Mouse (Mus musculus): ENCODE results near the gene Creb5. TPM values are rescaled to one million over a fixed set of nuclear protein-coding genes. Genes with fewer than 3 reads are reported as not detected.

Creb5 gene
- polyA plus RNA-seq, 1 experiment, result 1.5 TPM

DNA sequence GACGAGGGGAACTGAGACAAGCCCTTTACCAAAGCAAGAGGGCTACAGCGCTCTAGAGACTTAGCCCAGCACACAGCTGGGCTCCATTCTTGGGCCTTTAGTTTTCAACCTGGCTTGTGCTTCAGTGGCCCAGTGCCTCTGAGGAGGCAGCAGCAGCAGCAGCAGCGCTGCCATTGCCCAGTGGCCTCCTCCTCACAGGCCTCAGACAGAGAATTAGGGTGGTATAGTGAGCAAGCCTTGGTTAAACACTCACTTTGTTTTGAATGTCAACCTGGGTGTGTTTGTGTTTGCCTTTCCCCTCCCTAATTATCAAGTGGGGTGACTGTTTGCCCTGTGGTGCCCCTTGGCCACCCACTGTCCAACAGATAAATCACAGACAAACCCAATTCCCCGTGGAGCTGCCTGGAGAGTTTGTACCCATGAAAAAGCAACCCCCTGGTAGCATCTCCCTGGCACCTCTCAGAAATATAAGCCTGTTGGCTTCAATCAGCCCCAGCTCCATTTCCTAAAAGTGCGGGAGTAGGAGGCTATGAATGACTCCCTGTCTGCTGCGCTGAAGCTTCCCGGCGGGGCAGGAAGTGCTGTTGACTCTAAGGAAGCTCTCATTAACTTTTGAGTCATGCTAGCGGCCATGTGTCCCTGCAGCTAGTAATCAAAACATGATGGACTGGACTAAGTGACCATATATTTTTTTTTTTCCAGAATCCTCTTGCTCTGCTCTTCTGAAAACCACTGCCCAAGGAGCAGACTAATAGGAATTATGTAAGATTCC is 328.6 kb downstream of the Creb5 start:
- TF ChIP-seq FOSL1 (IDR thresholded peaks at IDR 0.05; ENCODE audit: insufficient read depth, low read length, poor library complexity, severe bottlenecking) (no peak), CTCF (IDR thresholded peaks at IDR 0.05; ENCODE audit: control insufficient read depth, insufficient read depth, insufficient read length) (no peak), MYOG (IDR thresholded peaks at IDR 0.05; ENCODE audit: control insufficient read depth, extremely low read depth, insufficient read length) (no peak), CEBPB (IDR thresholded peaks at IDR 0.05; ENCODE audit: low read depth) (no peak), MAX (IDR thresholded peaks at IDR 0.05) (no peak), MYOD1 (IDR thresholded peaks at IDR 0.05; ENCODE audit: control insufficient read depth, insufficient read length, low read depth) (no peak), USF1 (IDR thresholded peaks at IDR 0.05; ENCODE audit: low read depth) (no peak)
- H3K27me3 ChIP-seq (ENCODE audit: control insufficient read depth, insufficient read depth, insufficient read length), result no peaks in the 10 kb centered on the region
- no peak overlapping the region for H3K4me3 ChIP-seq (ENCODE audit: insufficient read depth, poor library complexity, severe bottlenecking)
- H3K36me3 ChIP-seq (ENCODE audit: control insufficient read depth, insufficient read depth), result no peaks in the 10 kb centered on the region
- no peaks in the 10 kb centered on the region for H3K79me2 ChIP-seq (ENCODE audit: control insufficient read depth, insufficient read depth)
- H3K79me3 ChIP-seq (ENCODE audit: low read depth), result no peaks in the 10 kb centered on the region
- H3ac ChIP-seq (ENCODE audit: control insufficient read depth, insufficient read length, low read depth), result no peak overlapping the region

DNA sequence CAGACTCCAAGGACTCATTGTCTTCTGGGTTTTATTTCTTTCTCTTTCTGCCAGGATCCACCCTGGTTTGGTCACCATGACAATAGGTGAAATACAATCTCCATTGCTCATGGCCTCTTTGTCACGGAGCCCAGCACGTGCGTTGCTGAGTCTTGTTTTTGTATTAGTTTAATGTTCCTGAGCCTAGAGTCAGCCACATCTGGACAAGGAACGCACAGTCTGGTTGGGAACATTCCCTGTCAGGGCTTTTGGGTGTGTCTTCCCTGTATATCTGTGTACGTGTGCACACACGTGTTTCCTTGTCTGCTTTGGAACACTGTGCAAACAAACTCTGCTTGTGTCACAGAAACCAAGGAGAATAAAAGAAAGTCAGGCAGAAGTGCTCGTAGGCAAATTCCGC is 331.1 kb downstream of the Creb5 start:
- Histone ChIP-seq H3K79me2 (ENCODE audit: control insufficient read depth, insufficient read depth) (no peaks in the 10 kb centered on the region), H3K79me3 (ENCODE audit: low read depth) (no peaks in the 10 kb centered on the region), H3K36me3 (ENCODE audit: control insufficient read depth, insufficient read depth) (no peaks in the 10 kb centered on the region), H3K4me3 (ENCODE audit: insufficient read depth, poor library complexity, severe bottlenecking) (no peak overlapping the region), H3K27me3 (ENCODE audit: control insufficient read depth, insufficient read depth, insufficient read length) (no peaks in the 10 kb centered on the region), H3ac (ENCODE audit: control insufficient read depth, insufficient read length, low read depth) (no peak overlapping the region)
- TF ChIP-seq MAX (IDR thresholded peaks at IDR 0.05) (peak; percentile 87), MYOG (IDR thresholded peaks at IDR 0.05; ENCODE audit: control insufficient read depth, extremely low read depth, insufficient read length) (no peak), USF1 (IDR thresholded peaks at IDR 0.05; ENCODE audit: low read depth) (peak; percentile 45)

DNA sequence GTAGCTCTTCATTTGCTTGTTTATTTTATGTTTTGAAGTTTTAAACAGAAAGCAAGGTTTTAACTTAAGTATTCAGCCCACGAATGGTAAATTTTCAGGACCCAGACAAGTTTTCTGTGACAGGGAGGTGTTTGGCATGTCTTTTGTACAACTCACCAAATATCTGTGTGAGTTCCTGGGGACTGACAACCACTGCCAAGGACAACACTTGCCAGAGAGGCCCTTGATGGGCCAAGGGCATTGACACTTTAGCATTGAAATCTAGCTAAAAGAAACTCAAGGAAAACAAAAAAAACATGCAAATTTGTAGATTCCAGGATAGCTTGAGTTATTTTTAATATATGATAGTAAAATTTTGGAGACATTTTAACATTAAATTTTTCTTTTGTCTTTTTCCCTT is 332.6 kb downstream of the Creb5 start:
- TF ChIP-seq MYOG (IDR thresholded peaks at IDR 0.05; ENCODE audit: control insufficient read depth, extremely low read depth, insufficient read length), result no peak
- TF ChIP-seq CEBPB (IDR thresholded peaks at IDR 0.05; ENCODE audit: low read depth), result no peak
- TF ChIP-seq MYOD1 (IDR thresholded peaks at IDR 0.05; ENCODE audit: control insufficient read depth, insufficient read length, low read depth), result no peak
- no peak for TF ChIP-seq USF1 (IDR thresholded peaks at IDR 0.05; ENCODE audit: low read depth)
- TF ChIP-seq MAX (IDR thresholded peaks at IDR 0.05), result no peak
- no peak for TF ChIP-seq CTCF (IDR thresholded peaks at IDR 0.05; ENCODE audit: control insufficient read depth, insufficient read depth, insufficient read length)
- no peak for TF ChIP-seq FOSL1 (IDR thresholded peaks at IDR 0.05; ENCODE audit: insufficient read depth, low read length, poor library complexity, severe bottlenecking)
- Histone ChIP-seq H3K36me3 (ENCODE audit: control insufficient read depth, insufficient read depth) (no peaks in the 10 kb centered on the region), H3K4me3 (ENCODE audit: insufficient read depth, poor library complexity, severe bottlenecking) (no peak overlapping the region), H3K79me3 (ENCODE audit: low read depth) (no peaks in the 10 kb centered on the region), H3K27me3 (ENCODE audit: control insufficient read depth, insufficient read depth, insufficient read length) (no peaks in the 10 kb centered on the region), H3ac (ENCODE audit: control insufficient read depth, insufficient read length, low read depth) (no peak overlapping the region), H3K79me2 (ENCODE audit: control insufficient read depth, insufficient read depth) (no peaks in the 10 kb centered on the region)

DNA sequence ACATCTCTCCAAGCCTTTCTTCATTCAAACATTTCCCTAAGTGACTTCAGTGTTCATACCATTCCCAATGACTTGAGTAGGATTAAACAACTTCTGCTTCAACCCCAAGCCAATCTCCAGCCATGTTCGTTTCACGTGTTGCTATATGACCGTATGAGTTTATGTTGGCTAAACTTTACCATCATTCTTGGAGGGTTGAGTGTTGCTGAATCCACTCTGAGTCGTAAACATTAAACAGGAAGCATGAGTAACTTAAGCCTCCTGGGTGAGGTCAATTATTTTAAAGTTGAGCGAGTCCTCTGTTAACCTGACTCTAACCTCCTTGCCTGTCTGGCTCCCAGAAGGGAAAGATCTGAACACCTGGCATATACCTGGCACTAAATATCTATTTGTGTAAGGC is 334.2 kb downstream of the Creb5 start:
- no peaks in the 10 kb centered on the region for H3K36me3 ChIP-seq (ENCODE audit: control insufficient read depth, insufficient read depth)
- H3K4me3 ChIP-seq (ENCODE audit: insufficient read depth, poor library complexity, severe bottlenecking), result no peak overlapping the region
- no peak overlapping the region for H3ac ChIP-seq (ENCODE audit: control insufficient read depth, insufficient read length, low read depth)
- no peaks in the 10 kb centered on the region for H3K27me3 ChIP-seq (ENCODE audit: control insufficient read depth, insufficient read depth, insufficient read length)
- TF ChIP-seq CEBPB (IDR thresholded peaks at IDR 0.05; ENCODE audit: low read depth) (no peak), USF1 (IDR thresholded peaks at IDR 0.05; ENCODE audit: low read depth) (peak; percentile 43)
- no peaks in the 10 kb centered on the region for H3K79me3 ChIP-seq (ENCODE audit: low read depth)
- H3K79me2 ChIP-seq (ENCODE audit: control insufficient read depth, insufficient read depth), result no peaks in the 10 kb centered on the region

DNA sequence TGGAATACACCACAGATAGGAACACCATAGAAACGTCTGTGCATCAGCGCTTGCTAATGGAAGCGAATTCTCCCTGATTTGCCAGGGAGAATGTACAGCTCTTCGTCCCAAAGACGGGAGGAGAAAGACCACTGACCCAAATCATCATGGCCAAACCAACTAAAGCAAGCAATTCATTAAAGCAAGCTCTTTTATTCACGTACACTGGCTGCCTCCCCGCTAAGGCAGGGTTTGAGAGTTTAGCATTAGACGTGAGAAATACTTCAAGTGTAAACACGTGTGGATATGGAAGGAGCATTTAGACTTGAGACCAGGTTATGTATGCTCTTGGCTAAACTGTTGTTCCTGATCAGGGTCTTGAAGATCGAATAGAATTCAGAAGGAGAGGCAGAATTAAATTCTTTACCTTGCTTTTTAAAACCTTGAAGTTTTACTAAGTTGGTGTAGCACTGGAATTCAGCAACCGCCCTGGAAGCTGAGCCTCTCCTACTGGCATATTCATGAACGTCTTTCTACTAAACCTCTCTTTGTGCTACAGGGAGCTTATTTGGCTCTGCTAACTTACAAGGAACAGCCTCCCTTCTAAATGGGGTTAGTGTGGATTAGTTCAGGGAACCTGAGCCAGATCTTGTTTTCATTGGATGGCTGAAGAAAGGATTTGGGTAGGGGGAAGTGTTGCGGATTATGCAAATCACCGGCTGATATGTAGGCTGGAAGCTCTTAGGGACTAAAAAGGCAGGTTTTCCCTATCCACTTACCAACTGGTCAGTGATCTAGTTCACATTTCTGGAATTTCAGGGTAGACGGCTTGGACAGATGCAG is 337.6 kb downstream of the Creb5 start:
- no peaks in the 10 kb centered on the region for H3K79me2 ChIP-seq (ENCODE audit: control insufficient read depth, insufficient read depth)
- H3K4me3 ChIP-seq (ENCODE audit: insufficient read depth, poor library complexity, severe bottlenecking), result no peak overlapping the region
- no peak overlapping the region for H3ac ChIP-seq (ENCODE audit: control insufficient read depth, insufficient read length, low read depth)
- H3K27me3 ChIP-seq (ENCODE audit: control insufficient read depth, insufficient read depth, insufficient read length), result no peaks in the 10 kb centered on the region
- H3K36me3 ChIP-seq (ENCODE audit: control insufficient read depth, insufficient read depth), result no peaks in the 10 kb centered on the region
- TF ChIP-seq USF1 (IDR thresholded peaks at IDR 0.05; ENCODE audit: low read depth), result no peak
- no peak for TF ChIP-seq CEBPB (IDR thresholded peaks at IDR 0.05; ENCODE audit: low read depth)
- no peak for TF ChIP-seq MYOG (IDR thresholded peaks at IDR 0.05; ENCODE audit: control insufficient read depth, extremely low read depth, insufficient read length)
- no peak for TF ChIP-seq CTCF (IDR thresholded peaks at IDR 0.05; ENCODE audit: control insufficient read depth, insufficient read depth, insufficient read length)
- no peak for TF ChIP-seq MYOD1 (IDR thresholded peaks at IDR 0.05; ENCODE audit: control insufficient read depth, insufficient read length, low read depth)
- TF ChIP-seq FOSL1 (IDR thresholded peaks at IDR 0.05; ENCODE audit: insufficient read depth, low read length, poor library complexity, severe bottlenecking), result no peak
- TF ChIP-seq MAX (IDR thresholded peaks at IDR 0.05), result no peak
- no peaks in the 10 kb centered on the region for H3K79me3 ChIP-seq (ENCODE audit: low read depth)
